In the genomic region with DNA sequence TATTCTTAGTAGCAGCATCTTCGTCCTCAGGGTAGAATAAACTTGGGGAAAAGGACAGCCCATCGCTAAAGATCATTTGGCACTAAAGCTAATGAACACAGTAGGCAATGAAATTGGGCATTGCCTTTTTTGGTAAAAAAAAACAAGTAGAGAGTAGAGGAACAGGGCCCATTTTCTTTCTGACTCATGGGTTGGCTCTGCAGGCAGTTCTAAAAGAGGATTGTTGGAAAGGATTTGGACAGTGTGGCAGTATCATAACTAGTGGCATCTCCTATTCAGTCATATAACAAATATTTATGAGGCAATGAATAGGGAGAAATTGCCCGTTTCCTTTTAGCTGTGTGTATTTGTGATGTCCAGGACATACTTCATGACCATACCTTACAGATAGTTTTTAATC, we compare ENCODE assay signal across 17 mouse cellular contexts.
DNase-seq lines count a peak whose midpoint lies in the region; ATAC-seq and TF ChIP-seq lines count a peak whose summit lies in the region.
"Had no signal": no experiment of that assay in that cellular context is flagged by ENCODE, and none has a peak within 500 bp of the region (broad histone marks: within the 10 kb centered on the region; RNA-seq: fewer than 3 reads in every experiment).

No protein-coding gene starts in this region.

- H3K4me1 ChIP-seq in midbrain, embryonic 11.5 days (ENCODE audit: control insufficient read depth, insufficient read depth, low read length) = no peaks in the 10 kb centered on the region
- H3K4me1 ChIP-seq: forebrain, embryonic 15.5 days had no signal

- 78% methylated on average over 3 of the region's 3 CpGs for WGBS in midbrain, embryonic 11.5 days

- no peaks in the 10 kb centered on the region for H3K27me3 ChIP-seq in midbrain, embryonic 11.5 days (ENCODE audit: control insufficient read depth, insufficient read depth, low read length)
- H3K27me3 ChIP-seq: embryonic facial prominence, embryonic 13.5 days; forebrain, embryonic 15.5 days had no signal

- no peak for TF ChIP-seq CTCF in layer of hippocampus, adult 2 months (conservative IDR thresholded peaks at IDR 0.05)

- no peak overlapping the region for H3K9ac ChIP-seq in midbrain, embryonic 11.5 days (ENCODE audit: low read length)
- H3K9ac ChIP-seq: embryonic facial prominence, embryonic 13.5 days; forebrain, embryonic 15.5 days; heart, embryonic 12.5 days had no signal

- H3K4me3 ChIP-seq in layer of hippocampus, adult 2 months = no peak overlapping the region
- H3K4me3 ChIP-seq in midbrain, embryonic 11.5 days (ENCODE audit: low read depth, low read length) = no peak overlapping the region
- H3K4me3 ChIP-seq: embryonic facial prominence, embryonic 13.5 days; forebrain, embryonic 15.5 days; heart, embryonic 12.5 days had no signal

- no peak for DNase-seq in layer of hippocampus, adult 2 months (ENCODE audit: low spot score in 2 of 2)
- no peak for DNase-seq in layer of hippocampus, adult 8-10 months (ENCODE audit: low spot score in 2 of 2)
- DNase-seq in 3T3-L1 (ENCODE audit: low read depth, low spot score) (peak; percentile 72), NIH3T3 (ENCODE audit: low read depth) (peak; percentile 68)
- DNase-seq in skeletal muscle tissue, adult 2 months (ENCODE audit: low read depth, low spot score) = peak; percentile 9
- DNase-seq in retina, postnatal 1 day = no peak
- no peak for DNase-seq in midbrain, embryonic 11.5 days (ENCODE audit: low spot score, missing footprints)
- DNase-seq: adrenal gland, postnatal 14 days; cerebellum, adult 18-20 months; cerebellum, adult 9-11 months; cerebellum, postnatal 36 days; gastrocnemius, postnatal 14 days had no signal

- no peak for ATAC-seq in midbrain, embryonic 11.5 days (ENCODE audit: low FRiP score)
- ATAC-seq: forebrain, embryonic 15.5 days; hindbrain, embryonic 16.5 days; inflammation-experienced regulatory T-cells, adult 6 months had no signal

- no peak overlapping the region for H3K4me2 ChIP-seq in midbrain, embryonic 11.5 days
- H3K4me2 ChIP-seq: embryonic facial prominence, embryonic 13.5 days; forebrain, embryonic 15.5 days; heart, embryonic 12.5 days had no signal

- H3K27ac ChIP-seq in layer of hippocampus, adult 2 months = peak overlapping the region; percentile 39; the same call in 1 of the 2 replicates
- H3K27ac ChIP-seq in midbrain, embryonic 11.5 days (ENCODE audit: low read depth, low read length) = no peak overlapping the region
- H3K27ac ChIP-seq: embryonic facial prominence, embryonic 13.5 days; forebrain, embryonic 15.5 days had no signal

- H3K36me3 ChIP-seq in midbrain, embryonic 11.5 days (ENCODE audit: control insufficient read depth, insufficient read depth, low read length) = no peaks in the 10 kb centered on the region
- H3K36me3 ChIP-seq: embryonic facial prominence, embryonic 13.5 days; forebrain, embryonic 15.5 days; heart, embryonic 12.5 days had no signal

- no peaks in the 10 kb centered on the region for H3K9me3 ChIP-seq in midbrain, embryonic 11.5 days (ENCODE audit: control insufficient read depth, low read length)
- H3K9me3 ChIP-seq: embryonic facial prominence, embryonic 13.5 days; forebrain, embryonic 15.5 days; heart, embryonic 12.5 days had no signal

Comparison
In these comparisons a context has a peak if more than half of its experiments do, and no peak if none do; other contexts are left out.
1. DNase-seq: peak in 3T3-L1 (single experiment), NIH3T3 (single experiment) and skeletal muscle tissue, adult 2 months (single experiment); none in layer of hippocampus, adult 2 months (0 of 2), layer of hippocampus, adult 8-10 months (0 of 2), retina, postnatal 1 day (single experiment) and midbrain, embryonic 11.5 days (single experiment).